Mouse (Mus musculus) kidney, embryonic 14.5 days (tissue): ENCODE measurements around the gene Gm7073. TPM values are rescaled to one million over a fixed set of nuclear protein-coding genes. Genes with fewer than 3 reads are reported as not detected.

Source experiments
- ATAC-seq: fragments of 200-750 bp; cut with Nextera tagmentation; 2 replicates; pipeline ENCODE4 v1.8.0; 2017; ENCODE audit warnings: moderate number of reproducible peaks, mild to moderate bottlenecking, moderate TSS enrichment, moderate library complexity; ENCODE audit not compliant: low FRiP score, low TSS enrichment
- H3K27ac ChIP-seq: fragments of 300-500 bp; sonication (generic); 2 replicates; pipeline ENCODE4 v1.5.1; 2014; ENCODE audit warnings: low read depth, mild to moderate bottlenecking, low read length, moderate library complexity, mixed read lengths
- H3K27me3 ChIP-seq: fragments of 300-500 bp; sonication (generic); 2 replicates; pipeline ENCODE4 v1.6.1; 2014; ENCODE audit warnings: mild to moderate bottlenecking, low read length; ENCODE audit not compliant: control insufficient read depth, insufficient read depth
- H3K36me3 ChIP-seq: fragments of 300-500 bp; sonication (generic); 2 replicates; pipeline ENCODE4 v1.6.1; 2014; ENCODE audit warnings: low read length, mixed read lengths; ENCODE audit not compliant: control insufficient read depth, insufficient read depth
- H3K4me1 ChIP-seq: fragments of 300-500 bp; sonication (generic); 2 replicates; pipeline ENCODE4 v1.6.1; 2014; ENCODE audit warnings: low read length, mixed read lengths; ENCODE audit not compliant: control insufficient read depth, insufficient read depth
- H3K4me2 ChIP-seq: fragments of 300-500 bp; sonication (generic); replicated peaks from 2 replicates; pipeline ENCODE4 v1.6.1; 2014; ENCODE audit warnings: low read depth, mild to moderate bottlenecking, low read length
- H3K4me3 ChIP-seq: fragments of 300-500 bp; sonication (generic); 2 replicates; pipeline ENCODE4 v1.5.1; 2014; ENCODE audit warnings: mild to moderate bottlenecking, low read length
- H3K9ac ChIP-seq: fragments of 300-500 bp; sonication (generic); 2 replicates; pipeline ENCODE4 v1.6.1; 2014; ENCODE audit warnings: low read depth, mild to moderate bottlenecking, low read length, moderate library complexity
- H3K9me3 ChIP-seq: fragments of 300-500 bp; sonication (generic); 2 replicates; pipeline ENCODE4 v1.6.1; 2016; ENCODE audit warnings: low read length; ENCODE audit not compliant: control insufficient read depth
- WGBS: fragments of 180-500 bp; shearing (Covaris S2); extraction: QIAGEN DNeasy Blood & Tissue Kit; methylation state at CpG from one replicate; pipeline ENCODE4 v1.1.7; 2014; 5-methylcytosine and 5-hydroxymethylcytosine counted together
- microRNA counts: library from miRNA; unstranded; fragments of <30 nt; microRNA quantifications from one replicate; lab custom pipeline; 2017
- microRNA-seq: library from miRNA; unstranded; fragments of <30 nt; microRNA quantifications from one replicate; pipeline ENCODE4, GENCODE M21; 2016
- polyA plus RNA-seq: library from polyadenylated mRNA; unstranded; fragments of >200 nt; fragmentation: Nextera tagmentation; extraction: Ambion mirVana; gene quantifications from 2 replicates; pipeline ENCODE4 v1.2.1, GENCODE M21; 2014

The Gm7073 gene
- polyA plus RNA-seq, 1 experiment from 2014 or later, result not detected

GRCm38 (mm10) chrX:60403062-60403763 lies 135.8 kb downstream of the Gm7073 start:
- H3K27me3 ChIP-seq, result no peaks in the 10 kb centered on the region
- H3K4me2 ChIP-seq, result peak overlapping the region; percentile 55
- H3K36me3 ChIP-seq, result no peaks in the 10 kb centered on the region
- peak; percentile 14; the same call in 1 of the 2 replicates for ATAC-seq
- H3K27ac ChIP-seq, result no peak overlapping the region
- WGBS, result 24% methylated on average over 46 of the region's 46 CpGs
- no peaks in the 10 kb centered on the region for H3K9me3 ChIP-seq
- H3K4me1 ChIP-seq, result no peaks in the 10 kb centered on the region
- H3K4me3 ChIP-seq, result peak overlapping the region; percentile 67
- peak overlapping the region; percentile 85 for H3K9ac ChIP-seq

- 76% methylated on average over 4 of the region's 4 CpGs for WGBS
- Histone ChIP-seq H3K27me3 (no peaks in the 10 kb centered on the region), H3K4me3 (no peak overlapping the region), H3K27ac (no peak overlapping the region), H3K4me2 (no peak overlapping the region), H3K4me1 (no peaks in the 10 kb centered on the region), H3K9ac (no peak overlapping the region), H3K9me3 (no peaks in the 10 kb centered on the region), H3K36me3 (no peaks in the 10 kb centered on the region)
- ATAC-seq, result no peak
Observed at GRCm38 (mm10) chrX:60394292-60394691, 144.8 kb downstream of the Gm7073 start.

- no peak overlapping the region for H3K4me2 ChIP-seq
- no peak for ATAC-seq
- H3K9ac ChIP-seq, result no peak overlapping the region
- H3K4me3 ChIP-seq, result no peak overlapping the region
- no peaks in the 10 kb centered on the region for H3K36me3 ChIP-seq
- no peaks in the 10 kb centered on the region for H3K9me3 ChIP-seq
- H3K4me1 ChIP-seq, result no peaks in the 10 kb centered on the region
- H3K27me3 ChIP-seq, result no peaks in the 10 kb centered on the region
- 85% methylated on average over 1 of the region's 1 CpGs for WGBS
- no peak overlapping the region for H3K27ac ChIP-seq
Observed at GRCm38 (mm10) chrX:60386852-60387251, 152.2 kb downstream of the Gm7073 start.

MicroRNAs encoded within 50 kb of the gene (microRNA counts, 519-probe panel; counts per million panel counts)
- microRNA mmu-miR-505 (lab: Ali Mortazavi, UCI), result not detected

Small RNAs within 50 kb of the gene (microRNA-seq; reads per million reads assigned to microRNA genes)
- gene Mir505, result 101 reads per million, percentile 54 among the genes with 10 or more reads in this experiment

Other genes starting within 250 kb of the Gm7073 start
- gene Atp11c, start 53.4 kb upstream of the Gm7073 start, polyA plus RNA-seq, result 10.6 and 15.9 TPM in 2 replicates